Comparison of ENCODE assay signal across 8 mouse cellular contexts in genomic region chr1:85751494-85751893, GRCm38 (mm10). TPM values are rescaled to one million over a fixed set of nuclear protein-coding genes. Genes with fewer than 3 reads are reported as not detected.
DNase-seq lines count a peak whose midpoint lies in the region; ATAC-seq and TF ChIP-seq lines count a peak whose summit lies in the region.

No protein-coding gene starts in this region.

- H3K4me1 ChIP-seq in cerebellum, adult 2 months (ENCODE audit: control insufficient read depth, insufficient read depth, low read length) = no peaks in the 10 kb centered on the region

- WGBS in cerebellum, adult 2 months = 29% methylated on average over 6 of the region's 6 CpGs

- H3K4me3 ChIP-seq in cerebellum, adult 2 months (replicated peaks; ENCODE audit: insufficient read depth, low read depth, low read length) = no peak overlapping the region

- no peak for TF ChIP-seq CTCF in cerebellum, adult 2 months (IDR thresholded peaks at IDR 0.05; ENCODE audit: borderline replicate concordance, insufficient read depth, low read depth, low read length)

- peak; percentile 83 for DNase-seq in T-cell, adult 2 months (ENCODE audit: low spot score)
- peak; percentile 24 to 40 for DNase-seq in gastrocnemius, adult 8-10 months (ENCODE audit: low spot score in 2 of 2)
- DNase-seq in lung, postnatal 10 days = peak; percentile 58
- DNase-seq in spleen, adult 18-20 months = peak; percentile 38 to 46
- no peak for DNase-seq in cerebellum, adult 2 months
- DNase-seq in urinary bladder, postnatal 10 days (ENCODE audit: low spot score) = no peak

- no peak for TF ChIP-seq POLR2A in cerebellum, adult 2 months (IDR thresholded peaks at IDR 0.05; ENCODE audit: borderline replicate concordance, insufficient read depth, low read length)

- peak; percentile 88 for ATAC-seq in CD4-positive, CD25-positive, alpha-beta regulatory T cell, adult 4 months
- peak; percentile 88 for ATAC-seq in inflammation-experienced regulatory T-cells, adult 6 months

- H3K27ac ChIP-seq in cerebellum, adult 2 months (ENCODE audit: insufficient read depth, low read length) = no peak overlapping the region

- H3K27me3 ChIP-seq in cerebellum, adult 2 months (ENCODE audit: control insufficient read depth, insufficient read depth, low read length) = no peaks in the 10 kb centered on the region

RNA-seq across cellular contexts. Expression of gene A630001G21Rik, which starts 26.9 kb away (rescaled TPM):
- 10 to 100 TPM; 43.4 to 55.8 TPM for polyA plus RNA-seq in CD4-positive, CD25-positive, alpha-beta regulatory T cell, adult 4 months (2017; shearing (Covaris generic))
- total RNA-seq in gastrocnemius, adult 8-10 months (2022) = not detected
- polyA plus RNA-seq in inflammation-experienced regulatory T-cells, adult 6 months (2017; shearing (Covaris generic)) = 10 to 100 TPM; 33.2 to 54.7 (median 43.2) TPM
- 0.30 and 0.49 TPM in 2 replicates for polyA plus RNA-seq in cerebellum, adult 2 months (2012; rRNA removed)

RNA-seq across cellular contexts. Expression of gene Cab39, which starts 41.7 kb away (rescaled TPM):
- polyA plus RNA-seq in CD4-positive, CD25-positive, alpha-beta regulatory T cell, adult 4 months (2017; shearing (Covaris generic)) = 10 to 100 TPM; 37.0 to 53.5 TPM
- 100 to 1,000 TPM; 177 to 206 (median 195) TPM for total RNA-seq in gastrocnemius, adult 8-10 months (2022)
- polyA plus RNA-seq in inflammation-experienced regulatory T-cells, adult 6 months (2017; shearing (Covaris generic)) = 10 to 100 TPM; 43.1 to 57.3 (median 50.7) TPM
- polyA plus RNA-seq in cerebellum, adult 2 months (2012; rRNA removed) = 121 and 127 TPM in 2 replicates

Comparison
In these comparisons a context has a peak if more than half of its experiments do, and no peak if none do; other contexts are left out.
1. DNase-seq: peak in T-cell, adult 2 months (single experiment), gastrocnemius, adult 8-10 months (2 of 2), lung, postnatal 10 days (single experiment) and spleen, adult 18-20 months (2 of 2); none in cerebellum, adult 2 months (0 of 2) and urinary bladder, postnatal 10 days (single experiment).
2. RNA of gene A630001G21Rik, which starts 26.9 kb away (polyA plus RNA-seq): 43.4 to 55.8 TPM in CD4-positive, CD25-positive, alpha-beta regulatory T cell, adult 4 months and 33.2 to 54.7 TPM in inflammation-experienced regulatory T-cells, adult 6 months; 0.30 to 0.49 TPM in cerebellum, adult 2 months; every median in the first group is over 10 times any median in the second.